Mouse (Mus musculus) embryonic fibroblast, embryonic 13.5 days (primary cell): ENCODE measurements at regions not wholly inside any gene's neighbourhood (a gene's known extent, or its start where the extent isn't known, plus 50 kb on each side); places are given as distances from the start of the nearest gene placed in this dataset.

Experiments used
- CTCF ChIP-seq: IDR thresholded peaks from 2 replicates; pipeline ENCODE4 v1.5.1; 2011; ENCODE audit warnings: mild to moderate bottlenecking, control low read depth, low read length, moderate library complexity, borderline replicate concordance; ENCODE audit not compliant: insufficient read depth
- POLR2A ChIP-seq: IDR thresholded peaks from 2 replicates; pipeline ENCODE4 v1.6.1; 2011; ENCODE audit warnings: low read depth, mild to moderate bottlenecking, control low read depth, low read length, moderate library complexity

DNA sequence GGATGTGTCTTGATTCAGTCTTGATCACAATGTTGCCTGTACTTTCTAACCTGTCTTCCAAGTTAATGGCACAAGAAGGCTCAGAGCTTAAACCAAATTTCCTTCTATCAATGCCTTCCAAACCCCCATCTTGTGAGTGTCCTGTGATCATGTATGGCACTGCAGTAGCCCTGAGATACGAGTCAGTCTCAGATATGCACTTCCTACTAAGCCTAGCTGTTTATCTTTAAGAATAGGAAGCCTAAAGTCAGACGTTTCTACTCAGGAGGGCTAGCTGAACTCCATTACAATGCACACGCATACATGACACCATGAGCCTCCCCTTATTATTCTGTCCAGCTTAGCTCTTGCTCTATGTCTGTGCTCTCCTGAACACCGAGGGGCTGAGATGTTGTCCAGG is 114.2 kb downstream of the Rpap3 start:
- TF ChIP-seq CTCF (no peak), POLR2A (no peak)
